Mouse (Mus musculus): ENCODE data around the gene Ddx54. TPM values are rescaled to one million over a fixed set of nuclear protein-coding genes. Genes with fewer than 3 reads are reported as not detected.

The Ddx54 gene
- 20.4 and 25.8 TPM in 2 replicates for polyA plus RNA-seq (2015; fragmentation: Nextera tagmentation; extraction: Ambion mirVana)

DNA sequence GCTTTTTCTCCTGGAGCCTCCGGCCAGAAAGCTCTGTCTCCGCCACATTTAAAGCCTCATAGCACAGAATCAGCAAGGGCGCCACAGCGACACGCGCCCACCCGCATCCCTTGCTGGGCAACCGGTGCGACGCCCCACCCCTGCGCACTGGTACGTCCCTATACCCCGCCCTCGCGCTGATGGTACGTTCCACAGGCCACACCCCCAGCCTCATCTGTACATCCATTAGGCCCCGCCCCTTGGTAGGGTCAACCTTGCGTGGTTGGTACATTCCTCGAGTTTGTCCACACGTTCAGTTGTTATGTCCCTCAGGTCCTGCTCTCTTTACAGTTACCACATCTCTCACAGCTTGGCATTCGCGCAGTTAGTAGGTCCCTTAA is at the start of gene Ddx54, which contains the start of gene Rita1:
Ddx54 (plus strand) TSS at position 298 of the 380 bp plus-strand sequence.
Rita1 (minus strand) TSS at position 148 of the 380 bp plus-strand sequence.

DNA sequence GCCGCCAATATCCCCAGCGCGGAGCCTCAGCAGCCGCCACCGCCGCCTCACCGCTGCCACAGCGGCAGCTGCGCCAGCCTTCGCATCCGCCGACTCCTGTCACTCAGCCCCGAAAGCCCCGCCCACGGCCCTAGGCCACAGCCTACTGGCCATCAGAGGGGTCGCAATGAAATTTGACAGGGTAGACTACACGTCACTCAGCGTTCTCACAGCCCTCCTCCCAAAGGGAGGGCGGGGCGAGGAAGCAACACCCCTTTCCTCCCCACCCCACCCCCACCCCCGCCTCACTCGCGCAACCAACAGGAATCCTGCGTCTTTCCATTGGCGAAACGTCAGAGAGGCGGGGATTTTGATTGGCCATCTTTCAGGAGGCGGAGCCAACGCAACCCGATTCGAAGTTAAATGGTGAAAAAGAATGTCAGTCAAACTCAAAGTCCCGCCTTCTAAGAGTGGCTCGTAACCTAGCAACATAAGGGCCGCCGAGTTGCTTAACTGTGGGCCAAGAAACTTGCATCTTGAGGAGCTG is 23.9 kb upstream of the Ddx54 start, which contains the start of the genes Tpcn1 and Iqcd:
Tpcn1 (minus strand) TSS at position 105 of the 526 bp plus-strand sequence.
Iqcd (plus strand) TSS at position 448 of the 526 bp plus-strand sequence.

DNA sequence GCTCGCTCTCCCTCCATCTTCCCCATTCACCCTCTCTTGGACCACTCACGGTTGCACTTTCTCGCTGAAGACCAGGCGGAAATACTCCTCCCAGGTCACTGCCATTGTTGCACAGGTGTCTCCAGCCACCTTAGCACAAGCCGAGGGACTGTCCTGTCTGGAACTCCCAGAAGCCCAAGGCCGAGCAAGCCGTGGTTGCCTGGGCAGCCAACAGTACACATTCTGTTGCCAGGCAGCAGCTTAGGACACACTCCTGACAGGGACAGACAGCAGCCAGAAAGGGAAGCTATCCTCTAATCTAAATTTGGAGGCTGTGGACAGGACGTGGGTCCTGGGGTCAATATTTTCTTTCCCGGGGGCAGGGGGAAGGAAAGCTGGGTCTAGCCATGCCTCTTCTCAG is 21.6 kb downstream of the Ddx54 start, which contains the start of gene Cfap73:
Cfap73 (minus strand) TSS at position 105 of the 400 bp plus-strand sequence.

DNA sequence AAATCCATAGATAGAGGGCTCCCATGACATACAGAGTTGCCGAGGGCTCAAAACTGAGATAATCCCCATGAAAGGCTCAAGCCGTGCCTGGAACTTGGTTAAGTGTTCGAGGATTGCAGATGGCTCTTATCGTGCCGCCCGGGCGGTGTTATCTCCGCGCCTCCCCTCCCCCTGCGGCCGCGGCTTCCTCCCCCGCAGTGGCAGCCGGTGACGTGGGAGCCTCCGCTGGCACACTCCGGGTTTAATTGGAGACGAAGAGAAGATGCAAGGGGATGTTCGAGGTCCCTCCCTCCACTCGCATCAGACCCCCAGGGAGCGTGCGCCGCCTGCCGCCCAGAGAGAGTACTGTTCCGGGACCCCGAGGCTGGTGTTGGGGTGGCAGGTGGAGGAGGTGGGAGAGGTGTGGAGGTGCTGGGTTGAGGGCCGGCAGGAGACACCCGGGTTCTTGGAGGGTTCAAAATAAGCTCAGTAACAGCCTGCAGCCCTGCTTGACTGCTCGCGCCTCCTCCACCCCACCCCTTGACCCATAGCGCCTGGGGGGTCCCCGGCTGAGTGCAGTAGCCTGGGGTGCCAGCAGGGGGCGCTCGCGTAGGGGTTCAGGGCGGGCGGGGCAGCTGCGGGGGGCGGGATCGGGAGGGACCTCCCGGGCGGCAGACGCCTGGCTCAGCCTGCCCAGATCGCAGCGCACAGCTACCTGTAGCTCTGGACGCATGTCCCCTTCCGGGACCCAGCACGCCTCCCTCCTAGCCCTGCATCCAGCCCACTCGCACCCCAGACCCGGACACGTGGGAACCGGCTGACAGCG is 36.2 kb downstream of the Ddx54 start, which contains the start of gene Rasal1:
Rasal1 (plus strand) TSS at position 244 of the 805 bp plus-strand sequence.

Other genes starting within 250 kb of the Ddx54 start
- 0.04 TPM in 1 of 2 replicates, not detected in the other for gene Lhx5, start 181.0 kb upstream of the Ddx54 start, polyA plus RNA-seq (2015; fragmentation: Nextera tagmentation; extraction: Ambion mirVana)
- gene Sdsl, start 139.9 kb upstream of the Ddx54 start, polyA plus RNA-seq (2015; fragmentation: Nextera tagmentation; extraction: Ambion mirVana) = 41.0 and 90.2 TPM in 2 replicates
- 0.41 and 1.1 TPM in 2 replicates for gene Sds, start 136.2 kb upstream of the Ddx54 start, polyA plus RNA-seq (2015; fragmentation: Nextera tagmentation; extraction: Ambion mirVana)
- 53.4 and 89.7 TPM in 2 replicates for gene Plbd2, start 109.1 kb upstream of the Ddx54 start, polyA plus RNA-seq (2015; fragmentation: Nextera tagmentation; extraction: Ambion mirVana)
- 12.7 and 17.2 TPM in 2 replicates for gene Slc8b1, start 101.6 kb upstream of the Ddx54 start, polyA plus RNA-seq (2015; fragmentation: Nextera tagmentation; extraction: Ambion mirVana)
- 15.4 and 16.2 TPM in 2 replicates for gene Tpcn1, start 24.1 kb upstream of the Ddx54 start, polyA plus RNA-seq (2015; fragmentation: Nextera tagmentation; extraction: Ambion mirVana)
- gene Iqcd, start 23.7 kb upstream of the Ddx54 start, polyA plus RNA-seq (2015; fragmentation: Nextera tagmentation; extraction: Ambion mirVana) = 0.79 TPM in 2 replicates
- gene Rita1, start 150 bp upstream of the Ddx54 start, polyA plus RNA-seq (2015; fragmentation: Nextera tagmentation; extraction: Ambion mirVana) = 15.7 and 18.4 TPM in 2 replicates
- gene Cfap73, start 21.5 kb downstream of the Ddx54 start, polyA plus RNA-seq (2015; fragmentation: Nextera tagmentation; extraction: Ambion mirVana) = 0.32 and 0.44 TPM in 2 replicates
- 0.68 and 1.5 TPM in 2 replicates for gene Rasal1, start 36.1 kb downstream of the Ddx54 start, polyA plus RNA-seq (2015; fragmentation: Nextera tagmentation; extraction: Ambion mirVana)
- 6.0 and 9.5 TPM in 2 replicates for gene Dtx1, start 99.2 kb downstream of the Ddx54 start, polyA plus RNA-seq (2015; fragmentation: Nextera tagmentation; extraction: Ambion mirVana)
- 0.70 and 0.77 TPM in 2 replicates for gene Oas2, start 137.1 kb downstream of the Ddx54 start, polyA plus RNA-seq (2015; fragmentation: Nextera tagmentation; extraction: Ambion mirVana)
- gene Oas3, start 164.9 kb downstream of the Ddx54 start, polyA plus RNA-seq (2015; fragmentation: Nextera tagmentation; extraction: Ambion mirVana) = 0.50 and 0.57 TPM in 2 replicates
- 0.17 TPM in 1 of 2 replicates, not detected in the other for gene Oas1e, start 182.8 kb downstream of the Ddx54 start, polyA plus RNA-seq (2015; fragmentation: Nextera tagmentation; extraction: Ambion mirVana)
- gene Oas1c, start 199.8 kb downstream of the Ddx54 start, polyA plus RNA-seq (2015; fragmentation: Nextera tagmentation; extraction: Ambion mirVana) = 2.4 and 2.8 TPM in 2 replicates
- 0.13 TPM in 1 of 2 replicates, not detected in the other for gene Oas1f, start 234.6 kb downstream of the Ddx54 start, polyA plus RNA-seq (2015; fragmentation: Nextera tagmentation; extraction: Ambion mirVana)
- gene Oas1h, start 248.7 kb downstream of the Ddx54 start, polyA plus RNA-seq (2015; fragmentation: Nextera tagmentation; extraction: Ambion mirVana) = not detected in 2 replicates